Mouse (Mus musculus): Measurements from ENCODE around the gene Kif1c. TPM values are rescaled to one million over a fixed set of nuclear protein-coding genes. Genes with fewer than 3 reads are reported as not detected.

Kif1c gene
- polyA plus RNA-seq, 1 experiment from 2014 or later = 4.9 TPM

DNA sequence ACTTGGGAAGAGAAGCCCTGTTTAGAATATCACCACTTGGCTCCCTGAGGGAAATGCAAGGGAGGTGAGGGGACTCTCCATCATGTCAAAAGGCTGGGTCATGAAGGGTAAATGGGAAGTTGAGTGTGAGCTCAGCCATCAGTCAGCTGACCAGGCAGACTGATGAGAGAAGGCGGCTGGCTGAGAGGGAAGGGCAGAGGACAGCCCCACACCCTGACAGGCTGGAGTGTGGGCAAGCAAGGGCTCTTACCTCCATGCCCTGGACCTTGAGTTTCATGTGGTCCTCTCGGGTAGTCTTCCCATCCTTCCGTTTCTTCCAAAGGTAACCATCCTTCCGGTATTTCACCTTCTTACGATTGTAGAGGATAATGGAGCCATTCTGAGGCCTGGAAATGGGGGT lies 16.7 kb upstream of the Kif1c start:
- ATAC-seq (ENCODE audit: low FRiP score) = no peak
- WGBS = 90% methylated on average over 5 of the region's 5 CpGs

DNA sequence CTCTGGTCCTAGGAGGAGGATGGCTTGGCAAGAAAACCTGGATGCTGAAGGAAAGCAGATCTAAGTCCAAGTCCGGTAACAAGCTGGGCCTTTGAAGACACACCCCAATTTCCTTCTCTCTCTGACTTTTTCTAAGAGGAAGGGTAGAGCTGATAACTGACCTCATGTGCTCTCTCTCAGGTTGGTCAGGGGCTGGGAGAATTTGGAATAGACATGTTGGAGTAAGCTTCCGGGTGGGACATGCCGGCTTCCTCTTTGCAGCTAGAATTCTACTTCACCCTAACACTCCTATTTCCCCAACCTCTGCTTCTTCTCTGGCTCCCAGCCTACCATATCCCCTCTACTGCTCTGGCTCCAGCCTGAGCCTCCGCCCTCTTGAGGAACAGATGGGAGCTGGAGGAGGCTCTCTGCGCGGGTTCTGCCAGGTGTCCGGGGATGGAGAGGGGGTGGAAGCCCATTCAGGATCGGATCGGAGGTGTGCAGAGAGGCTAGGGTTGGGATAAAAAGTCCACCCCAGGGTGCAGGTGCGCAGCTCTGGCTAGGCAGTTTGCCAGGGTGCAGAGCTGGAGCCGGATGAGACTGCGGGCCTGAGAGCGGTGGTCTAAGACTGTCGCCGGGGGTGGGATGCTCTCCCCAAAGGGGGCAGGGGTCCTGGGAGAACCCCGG lies 13.3 kb upstream of the Kif1c start:
- WGBS = 5% methylated on average over 14 of the region's 16 CpGs
- peak; percentile 42 for DNase-seq (ENCODE audit: low spot score)
- H3K4me2 ChIP-seq (replicated peaks) = peak overlapping the region; percentile 82

More for the DNA sequence above, 16.7 kb upstream of the Kif1c start:
- Histone ChIP-seq H3K4me1 (replicated peaks; ENCODE audit: control insufficient read depth, insufficient read depth, low read length) (peaks cover 25% of the 10 kb centered on the region), H3K9me3 (ENCODE audit: control insufficient read depth, low read length) (no peaks in the 10 kb centered on the region), H3K4me3 (replicated peaks; ENCODE audit: low read length) (no peak overlapping the region), H3K4me2 (replicated peaks) (no peak overlapping the region), H3K27me3 (ENCODE audit: control insufficient read depth, insufficient read depth, low read length) (no peaks in the 10 kb centered on the region), H3K36me3 (replicated peaks; ENCODE audit: control insufficient read depth, insufficient read depth) (peaks cover 58% of the 10 kb centered on the region), H3K27ac (no peak overlapping the region), H3K9ac (no peak overlapping the region)
- DNase-seq (ENCODE audit: low spot score) = no peak

GRCm38 (mm10) chr11:70687601-70688199 lies 12.6 kb upstream of the Kif1c start, which contains the start of gene Camta2:
Gene Camta2 (minus strand): TSS chr11:70688105.
- H3K4me2 ChIP-seq (replicated peaks) = peak within 1 kb of the TSS; percentile 82
- peak within 1 kb of the TSS; percentile 85 for H3K27ac ChIP-seq
- ATAC-seq (ENCODE audit: low FRiP score) = peak; percentile 85
- peak within 1 kb of the TSS; percentile 84 for H3K9ac ChIP-seq
- H3K4me3 ChIP-seq (replicated peaks; ENCODE audit: low read length) = peak within 1 kb of the TSS; percentile 76
- DNase-seq (ENCODE audit: low spot score) = peak; percentile 78
- under 1% methylated on average over 54 of the region's 55 CpGs for WGBS
- no peaks in the 10 kb centered on the region for H3K9me3 ChIP-seq (ENCODE audit: control insufficient read depth, low read length)
- no peaks in the 10 kb centered on the region for H3K27me3 ChIP-seq (ENCODE audit: control insufficient read depth, insufficient read depth, low read length)
- peaks cover 28% of the 10 kb centered on the region for H3K36me3 ChIP-seq (replicated peaks; ENCODE audit: control insufficient read depth, insufficient read depth)
- H3K4me1 ChIP-seq (replicated peaks; ENCODE audit: control insufficient read depth, insufficient read depth, low read length) = peaks cover 22% of the 10 kb centered on the region

More for the DNA sequence above, 13.3 kb upstream of the Kif1c start:
- Histone ChIP-seq H3K27me3 (ENCODE audit: control insufficient read depth, insufficient read depth, low read length) (no peaks in the 10 kb centered on the region), H3K9me3 (ENCODE audit: control insufficient read depth, low read length) (no peaks in the 10 kb centered on the region), H3K4me1 (replicated peaks; ENCODE audit: control insufficient read depth, insufficient read depth, low read length) (peaks cover 28% of the 10 kb centered on the region), H3K9ac (peak overlapping the region; percentile 84), H3K27ac (peak overlapping the region; percentile 85), H3K36me3 (replicated peaks; ENCODE audit: control insufficient read depth, insufficient read depth) (peaks cover 35% of the 10 kb centered on the region), H3K4me3 (replicated peaks; ENCODE audit: low read length) (peak overlapping the region; percentile 76)
- ATAC-seq (ENCODE audit: low FRiP score) = peak; percentile 55

GRCm38 (mm10) chr11:70688372-70688771 lies 12.0 kb upstream of the Kif1c start:
- Histone ChIP-seq H3K9ac (peak overlapping the region; percentile 84), H3K27ac (peak overlapping the region; percentile 85), H3K4me1 (replicated peaks; ENCODE audit: control insufficient read depth, insufficient read depth, low read length) (peaks cover 21% of the 10 kb centered on the region), H3K4me2 (replicated peaks) (peak overlapping the region; percentile 82), H3K36me3 (replicated peaks; ENCODE audit: control insufficient read depth, insufficient read depth) (peaks cover 22% of the 10 kb centered on the region), H3K4me3 (replicated peaks; ENCODE audit: low read length) (peak overlapping the region; percentile 76), H3K27me3 (ENCODE audit: control insufficient read depth, insufficient read depth, low read length) (no peaks in the 10 kb centered on the region), H3K9me3 (ENCODE audit: control insufficient read depth, low read length) (no peaks in the 10 kb centered on the region)
- DNase-seq (ENCODE audit: low spot score) = no peak
- ATAC-seq (ENCODE audit: low FRiP score) = no peak
- WGBS = 12% methylated on average over 8 of the region's 8 CpGs

- 66% methylated on average over 4 of the region's 4 CpGs for WGBS
These were observed 10.8 kb upstream of the Kif1c start for GRCm38 (mm10) chr11:70689578-70689977.

DNA sequence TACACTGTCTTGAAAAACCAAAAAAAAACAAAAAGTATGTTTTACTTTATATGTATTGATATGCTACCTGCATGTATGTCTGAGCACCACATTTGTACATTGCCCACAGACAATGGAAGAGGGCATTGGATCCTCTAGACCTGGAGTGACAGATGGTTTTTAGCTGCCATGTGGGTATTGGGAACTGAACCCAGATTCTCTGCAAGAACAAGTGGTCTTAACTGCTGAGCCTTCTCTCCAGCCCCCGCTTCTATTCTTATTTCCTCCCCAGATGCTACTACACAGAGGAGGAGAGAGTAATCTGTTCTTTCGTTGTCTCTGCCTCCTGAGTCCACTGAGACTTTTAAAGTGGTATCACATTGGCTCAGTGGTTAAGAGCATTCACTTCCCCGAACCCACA lies 6.8 kb upstream of the Kif1c start:
- 74% methylated on average over 3 of the region's 3 CpGs for WGBS
- H3K4me3 ChIP-seq (replicated peaks; ENCODE audit: low read length) = no peak overlapping the region
- H3K4me1 ChIP-seq (replicated peaks; ENCODE audit: control insufficient read depth, insufficient read depth, low read length) = peaks cover 6% of the 10 kb centered on the region
- H3K9me3 ChIP-seq (ENCODE audit: control insufficient read depth, low read length) = no peaks in the 10 kb centered on the region
- no peaks in the 10 kb centered on the region for H3K36me3 ChIP-seq (replicated peaks; ENCODE audit: control insufficient read depth, insufficient read depth)
- DNase-seq (ENCODE audit: low spot score) (no peak), ATAC-seq (ENCODE audit: low FRiP score) (no peak)
- no peaks in the 10 kb centered on the region for H3K27me3 ChIP-seq (ENCODE audit: control insufficient read depth, insufficient read depth, low read length)
- H3K4me2 ChIP-seq (replicated peaks) = no peak overlapping the region
- no peak overlapping the region for H3K9ac ChIP-seq
- no peak overlapping the region for H3K27ac ChIP-seq

More at GRCm38 (mm10) chr11:70689578-70689977, 10.8 kb upstream of the Kif1c start:
- Histone ChIP-seq H3K27me3 (ENCODE audit: control insufficient read depth, insufficient read depth, low read length) (no peaks in the 10 kb centered on the region), H3K4me1 (replicated peaks; ENCODE audit: control insufficient read depth, insufficient read depth, low read length) (peaks cover 21% of the 10 kb centered on the region), H3K36me3 (replicated peaks; ENCODE audit: control insufficient read depth, insufficient read depth) (peaks cover 11% of the 10 kb centered on the region), H3K4me3 (replicated peaks; ENCODE audit: low read length) (no peak overlapping the region), H3K9me3 (ENCODE audit: control insufficient read depth, low read length) (no peaks in the 10 kb centered on the region), H3K27ac (no peak overlapping the region), H3K9ac (no peak overlapping the region), H3K4me2 (replicated peaks) (no peak overlapping the region)
- ATAC-seq (ENCODE audit: low FRiP score) (no peak), DNase-seq (ENCODE audit: low spot score) (no peak)

- DNase-seq (ENCODE audit: low spot score) (no peak), ATAC-seq (ENCODE audit: low FRiP score) (no peak)
- no peak overlapping the region for H3K4me3 ChIP-seq (replicated peaks; ENCODE audit: low read length)
- H3K9ac ChIP-seq = no peak overlapping the region
- H3K4me1 ChIP-seq (replicated peaks; ENCODE audit: control insufficient read depth, insufficient read depth, low read length) = peaks cover 18% of the 10 kb centered on the region
- no peak overlapping the region for H3K4me2 ChIP-seq (replicated peaks)
- H3K27me3 ChIP-seq (ENCODE audit: control insufficient read depth, insufficient read depth, low read length) = no peaks in the 10 kb centered on the region
- no peaks in the 10 kb centered on the region for H3K9me3 ChIP-seq (ENCODE audit: control insufficient read depth, low read length)
- no peaks in the 10 kb centered on the region; the same call in 1 of the 2 replicates for H3K36me3 ChIP-seq (replicated peaks; ENCODE audit: control insufficient read depth, insufficient read depth)
- 79% methylated on average over 3 of the region's 3 CpGs for WGBS
- H3K27ac ChIP-seq = no peak overlapping the region
These were observed 3.0 kb upstream of the Kif1c start for GRCm38 (mm10) chr11:70697376-70697775.

- Histone ChIP-seq H3K27me3 (ENCODE audit: control insufficient read depth, insufficient read depth, low read length) (no peaks in the 10 kb centered on the region), H3K9ac (no peak overlapping the region), H3K9me3 (ENCODE audit: control insufficient read depth, low read length) (no peaks in the 10 kb centered on the region), H3K36me3 (replicated peaks; ENCODE audit: control insufficient read depth, insufficient read depth) (peaks cover 6% of the 10 kb centered on the region), H3K4me1 (replicated peaks; ENCODE audit: control insufficient read depth, insufficient read depth, low read length) (peaks cover 21% of the 10 kb centered on the region), H3K27ac (no peak overlapping the region), H3K4me3 (replicated peaks; ENCODE audit: low read length) (no peak overlapping the region), H3K4me2 (replicated peaks) (0 out of 2 replicates have a peak overlapping the region, but pooled peaks have one; percentile 91)
- DNase-seq (ENCODE audit: low spot score) (no peak), ATAC-seq (ENCODE audit: low FRiP score) (no peak)
- WGBS = 79% methylated on average over 2 of the region's 2 CpGs
These were observed 1.3 kb upstream of the Kif1c start for GRCm38 (mm10) chr11:70699051-70699450.

DNA sequence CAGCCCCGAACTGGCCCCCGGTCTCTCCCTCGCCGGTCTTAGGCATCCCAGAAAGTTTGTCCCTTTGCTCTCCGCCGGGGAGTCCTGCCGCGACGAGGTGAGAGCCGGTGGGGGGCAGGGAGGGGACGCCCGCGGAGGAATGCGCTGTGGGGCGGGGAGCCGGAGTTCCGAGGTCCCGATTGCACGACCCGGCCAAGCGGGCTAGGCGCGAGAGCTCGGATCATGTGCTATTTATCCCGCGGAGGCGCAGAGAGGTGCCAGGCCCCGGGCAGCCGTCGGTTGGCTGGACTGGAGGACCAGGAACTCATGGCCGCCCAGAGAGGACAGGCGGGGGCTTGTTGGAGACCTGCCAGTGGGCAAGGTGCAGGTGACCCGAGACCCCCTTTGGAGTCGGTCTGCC lies 265 bp downstream of the Kif1c start:
- ATAC-seq (ENCODE audit: low FRiP score) (peak; percentile 46; the same call in 1 of the 2 replicates), DNase-seq (ENCODE audit: low spot score) (no peak)
- H3K4me3 ChIP-seq (replicated peaks; ENCODE audit: low read length) = peak overlapping the region; percentile 99
- peaks cover 20% of the 10 kb centered on the region for H3K36me3 ChIP-seq (replicated peaks; ENCODE audit: control insufficient read depth, insufficient read depth)
- peak overlapping the region; percentile 95 for H3K27ac ChIP-seq
- no peaks in the 10 kb centered on the region for H3K9me3 ChIP-seq (ENCODE audit: control insufficient read depth, low read length)
- under 1% methylated on average over 33 of the region's 34 CpGs for WGBS
- H3K4me1 ChIP-seq (replicated peaks; ENCODE audit: control insufficient read depth, insufficient read depth, low read length) = peaks cover 21% of the 10 kb centered on the region
- peak overlapping the region; percentile 95 for H3K9ac ChIP-seq
- H3K4me2 ChIP-seq (replicated peaks) = peak overlapping the region; percentile 91
- H3K27me3 ChIP-seq (ENCODE audit: control insufficient read depth, insufficient read depth, low read length) = no peaks in the 10 kb centered on the region

Measured in hindbrain, embryonic 14.5 days (tissue).